Mouse (Mus musculus) heart, postnatal 14 days (tissue): Measurements from ENCODE around the gene Nus1. TPM values are rescaled to one million over a fixed set of nuclear protein-coding genes. Genes with fewer than 3 reads are reported as not detected.

ENCODE experiments used
- DNase-seq, 2 experiments: peaks; one replicate each; pipeline ENCODE4 v3.0.0; 2021 to 2022
- intact Hi-C: fragments of 180-260 bp; cut with DNase I; formaldehyde crosslinking; loops from one replicate; pipeline ENCODE4 v1.15.1; 2025
- total RNA-seq, 2 experiments: library from RNA; stranded (reverse); gene quantifications; 2 replicates each; pipeline ENCODE4 v1.2.3; 2021

Gene Nus1
- total RNA-seq, 2 experiments from 2014 or later, result 27.4 to 31.2 TPM

- no peak for DNase-seq
- intact Hi-C loops, result no loop called here
Observed at GRCm38 (mm10) chr10:52407526-52407925, 9.8 kb upstream of the Nus1 start.

DNA sequence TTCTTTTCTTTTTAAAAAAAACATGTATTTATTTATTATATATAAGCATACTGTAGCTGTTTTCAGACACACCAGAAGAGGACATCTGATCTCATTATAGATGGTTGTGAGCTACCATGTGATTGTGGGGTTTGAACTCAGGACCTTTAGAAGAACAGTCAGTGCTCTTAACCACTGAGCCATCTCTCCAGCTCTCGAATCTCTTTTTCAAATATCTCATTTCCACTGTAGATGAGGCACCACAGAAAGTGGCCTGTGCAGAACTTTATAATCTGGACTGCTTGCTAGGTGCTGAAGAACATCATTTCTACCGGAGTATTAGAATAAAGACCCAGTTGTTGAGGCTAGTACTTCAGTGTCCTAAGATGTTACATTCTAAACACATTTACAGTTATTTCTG, 2.3 kb upstream of the Nus1 start:
- DNase-seq, result no peak
- intact Hi-C loops, result loop anchor here (5.0 kb wide), 1 partner anchor 33 kb away; the partner anchor contains the start of gene Gopc

- no peak for DNase-seq
- intact Hi-C loops, result loop anchor here (2.0 to 5.0 kb wide), 2 partner anchors 26 to 34 kb away; partner anchors contain the start of gene Gopc
Observed at GRCm38 (mm10) chr10:52416458-52416857, 889 bp upstream of the Nus1 start.

GRCm38 (mm10) chr10:52417998-52418860, 882 bp downstream of the Nus1 start:
- intact Hi-C loops, result loop anchor here (2.0 to 5.0 kb wide), 2 partner anchors 27 to 36 kb away; partner anchors contain the start of gene Gopc
- no peak for DNase-seq

GRCm38 (mm10) chr10:52418931-52419330, 1.6 kb downstream of the Nus1 start:
- intact Hi-C loops, result loop anchor here (5.0 kb wide), 1 partner anchor 37 kb away; the partner anchor contains the start of gene Gopc
- no peak for DNase-seq

- intact Hi-C loops, result loop anchor here (5.0 kb wide), 1 partner anchor 37 kb away; the partner anchor contains the start of gene Gopc
- no peak for DNase-seq
Observed at GRCm38 (mm10) chr10:52419402-52419801, 2.1 kb downstream of the Nus1 start.

GRCm38 (mm10) chr10:52420526-52420925, 3.2 kb downstream of the Nus1 start:
- intact Hi-C loops, result no loop called here
- DNase-seq, result no peak

DNA sequence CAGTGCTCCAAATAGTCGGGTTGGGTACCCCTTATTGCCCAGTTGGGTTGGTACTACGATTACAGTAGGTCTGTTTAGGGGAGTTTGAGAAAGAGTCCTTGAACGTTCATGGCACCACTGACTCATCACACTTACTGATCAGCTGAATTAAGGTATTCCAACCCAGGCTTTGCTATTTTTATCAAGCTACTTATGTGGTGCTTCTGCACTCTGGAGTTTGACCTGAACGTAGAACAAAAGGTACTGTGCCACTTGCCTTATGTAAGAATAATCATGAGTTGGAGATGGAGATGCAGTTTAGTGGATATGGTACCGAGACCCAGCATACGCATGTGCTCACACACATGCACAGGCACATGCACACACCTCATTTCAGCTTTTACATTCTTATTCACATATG, 4.4 kb downstream of the Nus1 start:
- DNase-seq, result no peak
- intact Hi-C loops, result no loop called here

DNA sequence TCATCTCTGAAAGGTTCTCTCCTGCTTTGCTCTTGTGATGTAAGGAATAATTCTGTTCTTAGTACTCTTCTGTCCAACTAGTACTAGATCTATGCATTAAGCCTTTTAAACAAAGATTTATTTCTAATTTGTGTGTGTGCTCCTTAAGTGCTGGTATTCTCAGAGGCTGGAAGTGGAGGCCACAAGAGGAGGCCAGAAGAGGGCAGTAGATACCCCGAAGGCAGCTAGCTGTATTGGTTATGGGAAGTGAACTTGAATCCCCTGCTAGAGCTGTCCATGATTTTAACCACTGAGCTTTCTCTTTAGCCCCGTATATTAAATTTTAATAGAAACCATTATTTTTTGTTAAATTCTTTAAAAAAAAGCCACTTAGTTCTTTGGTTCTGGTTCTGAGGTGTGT, 5.8 kb downstream of the Nus1 start:
- no peak for DNase-seq
- intact Hi-C loops, result no loop called here

DNA sequence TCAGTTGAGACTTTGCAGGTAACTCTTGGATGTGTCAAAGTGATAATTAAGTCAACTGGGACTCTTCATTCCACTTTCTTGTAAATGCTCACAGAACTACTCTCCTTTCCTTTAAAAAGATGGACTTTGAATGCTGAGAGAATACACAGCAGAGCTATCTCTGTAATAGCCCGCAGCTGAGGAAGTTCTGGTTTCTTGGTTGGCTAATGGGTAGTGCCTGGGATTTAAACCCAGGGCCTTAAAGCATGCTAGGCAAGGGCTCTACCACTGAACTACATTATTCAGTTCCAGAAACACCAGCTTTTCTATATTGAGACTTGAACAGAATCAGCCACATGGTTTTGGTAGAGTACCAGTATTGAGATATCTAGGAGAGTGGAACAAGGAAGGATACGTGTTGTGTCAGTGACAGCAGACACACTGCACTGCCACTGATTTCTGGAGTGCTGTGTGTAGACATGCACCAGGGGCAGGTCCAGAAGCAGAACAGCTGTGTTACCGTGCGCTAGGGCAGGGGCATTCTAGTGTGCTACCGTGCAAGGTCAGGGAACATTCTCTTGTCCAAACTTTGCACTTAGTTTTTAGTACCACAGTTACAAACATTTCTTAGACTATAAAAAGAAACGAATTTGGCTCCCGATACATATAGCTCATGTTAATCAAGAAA, 9.1 kb downstream of the Nus1 start:
- no peak for DNase-seq
- intact Hi-C loops, result no loop called here

GRCm38 (mm10) chr10:52427634-52428415, 10.5 kb downstream of the Nus1 start:
- DNase-seq, result no peak
- intact Hi-C loops, result no loop called here

DNA sequence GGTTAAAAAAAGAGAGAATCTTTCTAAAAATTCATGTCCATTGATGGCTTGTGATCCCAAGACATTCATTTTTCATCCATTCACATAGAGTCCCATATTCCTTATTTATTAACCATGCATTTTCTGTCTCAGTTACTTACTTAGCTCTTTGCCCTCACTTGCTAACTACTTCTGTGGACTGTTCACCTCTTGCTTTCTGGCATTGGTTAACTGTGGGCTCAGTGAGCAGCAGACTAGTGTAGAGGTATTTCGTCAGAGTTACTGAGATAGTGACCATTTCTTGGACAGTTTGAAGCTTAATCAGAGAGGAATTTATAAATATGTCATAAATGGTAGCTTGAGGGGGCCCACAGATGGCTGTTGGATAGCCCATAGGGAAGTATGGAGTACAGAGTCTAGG, 13.6 kb downstream of the Nus1 start:
- intact Hi-C loops, result no loop called here
- DNase-seq, result no peak

DNA sequence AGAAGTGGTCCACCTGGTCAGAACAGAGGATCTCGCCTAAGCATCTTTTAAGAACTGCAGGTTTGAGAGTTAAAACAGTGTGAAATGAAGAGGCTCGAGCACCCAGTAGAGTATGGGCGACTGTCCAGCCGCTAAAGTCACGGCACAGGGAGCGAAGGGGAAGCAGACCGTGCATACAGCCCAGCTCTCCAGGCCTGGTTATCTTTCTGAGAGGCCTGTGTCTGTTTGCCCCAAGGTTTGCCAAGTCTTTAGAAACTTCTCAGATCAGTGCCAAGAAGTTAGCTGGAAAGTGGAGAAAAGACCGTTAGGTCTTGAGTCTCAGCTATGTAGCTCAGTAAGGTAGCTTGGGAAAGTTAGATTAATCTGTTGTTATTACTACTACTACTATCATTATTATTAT, 17.5 kb downstream of the Nus1 start:
- intact Hi-C loops, result no loop called here
- no peak for DNase-seq

- intact Hi-C loops, result no loop called here
- DNase-seq, result no peak
Observed at GRCm38 (mm10) chr10:52460614-52461013, 43.3 kb downstream of the Nus1 start.

GRCm38 (mm10) chr10:52463941-52464739, 46.8 kb downstream of the Nus1 start:
- DNase-seq, result no peak

GRCm38 (mm10) chr10:52471520-52471919, 54.2 kb downstream of the Nus1 start:
- intact Hi-C loops, result no loop called here
- DNase-seq, result no peak

More at GRCm38 (mm10) chr10:52463941-52464739, 46.8 kb downstream of the Nus1 start:
- intact Hi-C loops, result no loop called here
